Mouse (Mus musculus): Measurements from ENCODE around the gene Ska3. TPM values are rescaled to one million over a fixed set of nuclear protein-coding genes. Genes with fewer than 3 reads are reported as not detected.

Gene Ska3
- total RNA-seq, 1 experiment from 2014 or later, result 2.3 TPM

DNA sequence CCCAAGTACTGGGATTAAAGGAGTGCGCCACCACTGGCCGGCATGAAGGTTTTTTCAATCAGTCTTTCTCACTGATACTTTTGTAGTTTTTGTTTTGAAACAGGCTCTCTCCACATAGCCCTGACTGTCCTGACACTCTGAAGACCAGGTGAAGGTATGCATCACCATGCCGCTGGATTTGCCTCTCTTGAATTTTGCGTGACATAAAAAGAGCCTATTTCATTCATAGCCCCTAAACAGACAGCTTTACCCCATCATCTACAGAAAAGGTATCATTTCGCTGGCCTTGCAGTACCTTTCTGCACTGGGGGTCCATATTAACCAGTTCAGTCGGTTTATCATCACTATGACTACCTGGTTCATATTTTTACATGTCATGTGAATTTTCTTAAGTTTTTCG lies 28.4 kb downstream of the Ska3 start:
- no peak for DNase-seq

- DNase-seq, result no peak
These were observed 34.8 kb downstream of the Ska3 start for GRCm38 (mm10) chr14:57791171-57791570.

DNA sequence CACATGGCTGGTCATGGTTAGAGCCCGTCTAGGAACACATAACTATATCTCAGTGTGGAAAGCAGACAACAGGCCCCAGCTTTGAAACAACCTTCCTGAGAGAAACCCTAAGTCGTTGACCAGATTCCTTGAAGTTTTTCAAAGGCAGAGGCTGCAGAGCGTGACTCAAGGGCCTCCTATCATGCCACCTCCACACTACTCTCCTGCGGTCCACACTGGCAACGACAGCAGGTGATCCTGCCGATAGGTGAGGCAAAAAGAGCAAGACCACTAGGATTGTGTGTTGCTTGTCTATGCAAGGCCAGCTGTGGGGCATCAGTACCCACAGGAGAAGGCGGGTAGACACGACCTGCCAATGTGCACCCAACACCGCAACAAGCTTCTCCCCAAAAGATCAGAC lies 36.2 kb downstream of the Ska3 start:
- no peak for DNase-seq

GRCm38 (mm10) chr14:57789311-57789710 lies 36.7 kb downstream of the Ska3 start:
- DNase-seq, result no peak

GRCm38 (mm10) chr14:57787406-57787805 lies 38.6 kb downstream of the Ska3 start:
- DNase-seq, result no peak

GRCm38 (mm10) chr14:57772157-57772815 lies 53.7 kb downstream of the Ska3 start:
- no peak for DNase-seq

DNA sequence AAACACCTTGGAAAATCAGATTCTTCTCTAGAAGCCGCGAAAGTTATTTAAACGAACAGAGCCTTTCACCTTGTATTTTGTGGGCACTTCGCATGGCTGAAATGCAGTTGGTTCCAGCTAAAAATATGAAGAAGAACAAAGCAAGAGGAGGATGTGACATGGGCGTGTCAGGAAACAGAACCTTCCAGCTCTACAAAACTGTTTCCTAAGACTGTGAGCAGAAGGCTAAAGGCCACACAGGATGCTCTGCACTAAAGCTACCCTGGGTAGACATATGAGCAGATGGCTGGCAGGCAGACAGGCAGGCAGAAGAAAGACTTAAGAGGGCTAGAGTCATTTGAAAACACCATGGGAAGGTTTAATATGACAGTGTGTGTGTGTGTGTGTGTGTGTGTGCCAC lies 56.9 kb downstream of the Ska3 start:
- DNase-seq, result no peak

GRCm38 (mm10) chr14:57760447-57761412 lies 65.3 kb downstream of the Ska3 start:
- no peak for DNase-seq

DNA sequence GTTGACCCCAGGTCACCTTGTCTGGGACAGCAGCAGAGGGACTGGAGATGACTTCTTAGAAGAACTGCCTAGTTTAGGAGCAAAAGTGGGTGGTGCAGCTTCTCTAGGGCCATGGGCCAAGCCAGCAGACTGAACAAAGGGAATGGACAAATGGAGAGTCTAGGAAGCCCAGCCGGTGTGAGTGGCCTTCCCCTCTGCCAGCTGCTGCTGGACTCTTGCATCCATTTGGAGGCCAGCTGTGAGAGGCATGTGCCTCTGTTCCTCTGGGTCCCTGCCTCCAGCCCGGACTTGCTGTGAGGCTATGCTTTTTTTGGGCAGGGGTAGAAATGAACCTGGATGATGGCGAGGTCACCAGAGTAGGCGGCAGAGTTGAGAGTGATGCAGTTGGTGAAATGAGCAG lies 67.7 kb downstream of the Ska3 start, which contains the start of gene Lats2:
Gene Lats2 (minus strand): TSS at position 152 of the 400 bp plus-strand sequence.
- no peak for DNase-seq

Small RNA genes lying within 50 kb of the gene (microRNA-seq; reads per million reads assigned to microRNA genes)
- 0 to 0.34 reads per million in 2 experiments for gene Mir3077

Other genes with a start within 250 kb of the Ska3 start
- 42.9 and 48.4 TPM in 2 replicates for gene Xpo4, start 160.8 kb downstream of the Ska3 start, total RNA-seq (2021)
- gene Gm49361, start 80.1 kb downstream of the Ska3 start, total RNA-seq (2021), result not detected in 2 replicates
- gene Lats2, start 67.8 kb downstream of the Ska3 start, total RNA-seq (2021), result 37.4 and 48.5 TPM in 2 replicates
- 49.0 and 52.1 TPM in 2 replicates for gene Sap18, start 28.0 kb downstream of the Ska3 start, total RNA-seq (2021)
- gene Mrpl57, start within 50 bp of the Ska3 start, total RNA-seq (2021), result 107 and 131 TPM in 2 replicates
- gene Zdhhc20, start 64.1 kb upstream of the Ska3 start, total RNA-seq (2021), result 40.1 and 57.4 TPM in 2 replicates
- 49.1 and 70.1 TPM in 2 replicates for gene Micu2, start 173.1 kb upstream of the Ska3 start, total RNA-seq (2021)
- gene Fgf9, start 244.4 kb upstream of the Ska3 start, total RNA-seq (2021), result 21.3 and 27.9 TPM in 2 replicates